Mouse (Mus musculus): ENCODE measurements around the gene Nat8f2.
"Not testable (repeated sequence)": the region's sequence is repeated elsewhere in the genome, so short reads cannot be mapped to it uniquely, and the experiment has no call there.

Gene Nat8f2

GRCm38 (mm10) chr6:85869006-85869405 lies at the start of gene Nat8f2:
Gene Nat8f2 (minus strand): TSS chr6:85869158.
- DNase-seq (ENCODE audit: low read depth, low spot score) = not testable (repeated sequence)

- DNase-seq (ENCODE audit: low read depth, low spot score) = not testable (repeated sequence)
Observed at GRCm38 (mm10) chr6:85918341-85918740, 49.4 kb upstream of the Nat8f2 start.

DNA sequence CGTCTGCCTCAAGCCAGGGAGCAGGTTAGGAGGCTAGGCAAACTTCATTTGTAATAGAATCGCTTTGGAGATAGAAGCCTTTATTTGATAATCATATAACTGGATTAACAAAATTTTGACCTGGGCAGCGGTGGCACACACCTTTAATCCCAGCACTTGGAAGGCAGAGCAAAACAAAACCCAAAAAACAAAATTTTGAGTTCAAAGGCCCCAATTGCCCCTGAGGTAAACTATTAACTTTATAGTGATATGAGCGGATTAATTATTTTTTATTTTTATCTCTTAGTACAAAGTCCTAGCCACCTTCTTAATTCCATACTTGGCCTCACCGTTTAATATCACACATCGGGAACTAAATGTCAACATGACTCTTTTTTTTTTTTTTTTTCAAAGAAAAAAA lies 47.6 kb upstream of the Nat8f2 start:
- DNase-seq (ENCODE audit: low read depth, low spot score) = no peak

DNA sequence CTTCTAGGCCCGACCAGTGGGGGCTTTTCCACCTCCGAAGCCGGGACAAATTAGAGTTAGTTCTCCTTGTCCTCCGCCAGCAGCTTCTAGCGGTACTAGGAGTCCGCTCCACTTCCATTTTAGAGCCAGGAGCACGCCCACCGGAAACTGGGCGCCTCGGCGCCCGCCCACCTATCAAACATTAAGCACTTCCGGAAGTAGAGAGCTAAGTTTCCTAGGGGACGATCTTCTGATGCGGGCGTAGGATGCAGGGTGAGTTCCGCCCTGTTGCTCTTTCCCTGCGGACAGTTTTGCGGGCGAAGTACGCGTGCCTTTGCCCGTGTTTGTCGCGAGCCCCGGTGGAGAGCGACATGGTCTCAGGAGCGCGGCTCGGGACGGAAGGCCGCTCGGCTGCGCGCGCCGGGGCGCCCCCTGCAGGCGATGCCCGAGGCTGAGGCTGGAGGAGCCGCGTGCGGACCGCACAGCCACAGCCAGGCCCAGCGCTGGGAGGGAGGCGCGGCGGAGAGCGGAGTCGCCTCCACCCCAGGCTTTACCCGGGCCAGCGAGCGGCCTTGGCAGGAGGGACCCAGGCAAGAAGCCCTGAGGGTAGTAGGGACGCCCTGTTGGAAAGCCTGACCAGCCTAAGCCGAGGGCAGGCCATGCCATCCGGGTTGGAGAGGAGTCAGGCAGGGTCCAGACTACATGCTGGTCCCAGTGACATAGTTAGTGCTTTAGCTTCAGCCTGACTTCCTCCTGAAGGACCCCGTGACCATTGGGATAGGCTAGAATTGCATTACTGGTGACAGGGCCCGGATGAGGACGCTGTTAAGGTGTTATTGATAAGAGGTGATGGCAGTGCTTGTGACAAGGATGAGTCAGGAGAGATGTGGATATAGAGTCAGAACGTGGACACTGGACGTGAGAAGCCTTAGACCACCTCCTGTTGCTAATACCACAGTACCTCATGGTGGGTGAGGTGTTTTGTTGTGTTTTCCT lies 46.9 kb upstream of the Nat8f2 start, which contains the start of gene Nat8f1:
Gene Nat8f1 (minus strand): TSS at position 149 of the 975 bp plus-strand sequence.
- peak; percentile 92 for DNase-seq (ENCODE audit: low read depth, low spot score)

GRCm38 (mm10) chr6:85915141-85915538 lies 46.2 kb upstream of the Nat8f2 start:
- DNase-seq (ENCODE audit: low read depth, low spot score) = no peak

DNA sequence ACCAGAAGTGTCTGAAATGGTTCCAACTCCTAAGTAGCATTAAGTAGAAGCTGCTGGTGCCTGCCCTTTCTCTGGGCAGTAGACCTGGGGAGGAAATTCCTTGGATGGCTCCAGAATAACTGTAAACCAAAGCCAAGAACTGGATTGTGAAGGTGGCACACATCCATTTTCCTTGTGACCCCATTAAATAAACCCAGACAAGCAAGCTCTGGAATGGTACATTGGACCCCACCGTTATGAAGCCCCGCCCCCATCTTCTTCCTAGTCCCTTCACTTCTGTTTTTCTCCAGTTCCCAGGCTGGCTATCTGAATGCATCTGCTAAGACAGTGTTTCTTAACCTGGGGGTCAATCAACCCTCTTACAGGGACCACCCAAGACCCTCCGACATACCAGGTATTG lies 42.6 kb upstream of the Nat8f2 start, which contains the start of gene Tprkb:
Gene Tprkb (plus strand): TSS at position 279 of the 400 bp plus-strand sequence.
- no peak for DNase-seq (ENCODE audit: low read depth, low spot score)

- DNase-seq (ENCODE audit: low read depth, low spot score) = no peak
Observed at GRCm38 (mm10) chr6:85909704-85910103, 40.7 kb upstream of the Nat8f2 start.

DNA sequence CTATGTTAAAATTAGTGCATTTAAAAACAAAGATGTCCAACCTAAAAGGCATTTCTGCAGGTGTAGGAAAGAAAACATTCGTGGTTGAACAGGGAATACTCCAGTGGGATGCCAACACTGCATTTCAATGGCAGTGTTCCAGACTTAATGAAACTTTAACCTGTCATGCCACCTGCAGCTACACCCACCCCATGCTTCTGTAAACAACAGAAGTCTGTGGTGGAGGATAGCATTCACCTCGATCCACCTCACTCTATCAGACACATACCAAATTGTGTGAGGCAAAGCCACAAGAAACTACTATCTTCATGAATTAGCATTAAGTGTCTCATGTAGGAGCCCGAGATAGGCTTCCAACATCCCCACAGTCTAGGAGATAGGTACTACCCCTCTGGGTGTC lies 39.4 kb upstream of the Nat8f2 start:
- DNase-seq (ENCODE audit: low read depth, low spot score) = no peak

- DNase-seq (ENCODE audit: low read depth, low spot score) = not testable (repeated sequence)
Observed at GRCm38 (mm10) chr6:85906911-85907351, 38.0 kb upstream of the Nat8f2 start.

DNA sequence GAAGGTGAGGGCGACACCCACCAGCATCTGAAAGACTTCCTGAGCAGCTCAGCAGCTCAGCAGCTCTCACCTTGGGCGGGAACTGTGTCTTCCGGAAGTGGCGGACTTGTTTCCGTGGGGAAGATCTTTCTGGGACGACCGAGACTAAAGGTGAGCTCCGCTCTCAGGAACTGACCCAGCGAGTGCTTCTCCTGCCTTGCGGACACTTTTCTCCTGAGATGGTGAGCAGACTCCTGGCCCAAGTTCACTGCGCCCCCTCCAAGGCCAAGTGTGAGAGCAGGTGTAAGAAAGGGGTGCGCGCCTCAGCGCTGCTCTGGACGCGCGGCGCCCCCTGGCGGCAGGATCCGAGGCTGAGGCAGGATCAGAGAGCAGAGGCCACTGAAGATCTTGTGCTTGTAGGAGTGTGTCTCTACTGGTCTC lies 35.7 kb upstream of the Nat8f2 start, which contains the start of gene Nat8f4:
Gene Nat8f4 (minus strand): TSS at position 243 of the 420 bp plus-strand sequence.
- peak; percentile 10 for DNase-seq (ENCODE audit: low read depth, low spot score)

DNA sequence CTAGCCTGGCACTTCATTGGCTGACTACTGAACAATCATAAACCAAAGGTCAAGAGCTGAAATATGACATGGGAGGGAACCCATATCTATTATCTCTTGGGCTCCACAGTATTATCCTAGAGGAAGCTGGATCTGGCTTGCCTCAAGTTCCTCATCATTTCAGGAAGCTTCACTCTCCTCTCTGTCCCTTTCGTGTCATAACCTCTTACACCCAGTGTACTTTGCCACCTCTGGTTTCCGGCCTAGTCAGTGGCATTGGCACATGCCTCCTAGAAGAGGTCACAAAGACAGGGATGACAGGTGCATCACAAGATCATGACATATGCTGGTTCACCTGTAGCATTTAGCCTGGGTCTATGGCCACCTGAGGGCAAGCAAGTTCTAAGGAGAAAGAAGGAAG lies 33.3 kb upstream of the Nat8f2 start:
- DNase-seq (ENCODE audit: low read depth, low spot score) = no peak

- DNase-seq (ENCODE audit: low read depth, low spot score) = not testable (repeated sequence)
Observed at GRCm38 (mm10) chr6:85898596-85899475, 29.9 kb upstream of the Nat8f2 start.

DNA sequence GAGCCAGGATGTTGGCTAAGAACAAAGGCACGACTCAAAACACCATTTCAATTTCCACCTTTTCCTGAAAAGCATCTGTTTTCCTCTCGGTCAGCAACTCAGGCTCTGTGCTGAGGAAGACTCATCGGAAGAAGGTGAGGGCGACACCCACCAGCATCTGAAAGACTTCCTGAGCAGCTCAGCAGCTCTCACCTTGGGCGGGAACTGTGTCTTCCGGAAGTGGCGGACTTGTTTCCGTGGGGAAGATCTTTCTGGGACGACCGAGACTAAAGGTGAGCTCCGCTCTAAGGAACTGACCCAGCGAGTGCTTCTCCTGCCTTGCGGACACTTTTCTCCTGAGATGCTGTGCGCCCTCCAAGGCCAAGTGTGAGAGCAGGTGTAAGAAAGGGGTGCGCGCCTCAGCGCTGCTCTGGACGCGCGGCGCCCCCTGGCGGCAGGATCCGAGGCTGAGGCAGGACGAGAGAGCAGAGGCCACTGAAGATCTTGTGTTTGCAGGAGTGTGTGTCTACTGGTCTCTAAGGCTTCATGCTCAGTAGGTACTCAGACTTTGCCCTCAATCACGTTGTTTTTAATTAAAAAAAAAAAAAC lies 26.2 kb upstream of the Nat8f2 start:
- DNase-seq (ENCODE audit: low read depth, low spot score) = not testable (repeated sequence)

GRCm38 (mm10) chr6:85888961-85889360 lies 20.0 kb upstream of the Nat8f2 start:
- DNase-seq (ENCODE audit: low read depth, low spot score) = no peak

GRCm38 (mm10) chr6:85884311-85884710 lies 15.4 kb upstream of the Nat8f2 start:
- no peak for DNase-seq (ENCODE audit: low read depth, low spot score)

DNA sequence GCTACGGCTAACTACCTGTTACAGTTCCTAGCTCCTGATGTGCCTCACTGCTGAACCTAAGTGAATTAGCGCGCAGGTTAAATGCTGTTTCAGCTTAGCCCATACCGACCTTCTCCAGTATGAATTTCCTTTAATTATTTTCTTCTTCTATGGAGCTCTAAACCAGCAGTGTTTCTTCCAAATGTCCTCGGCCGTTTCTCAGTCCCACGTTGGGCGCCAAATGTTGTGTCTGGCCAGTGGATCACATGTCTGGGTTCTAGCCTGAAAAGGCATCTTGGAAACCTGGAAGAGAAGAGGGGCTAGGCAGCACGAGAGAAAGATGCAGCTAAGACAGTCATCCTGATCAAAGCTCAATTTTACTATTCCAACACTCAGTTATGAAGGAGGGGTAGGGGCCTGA lies 14.3 kb upstream of the Nat8f2 start:
- DNase-seq (ENCODE audit: low read depth, low spot score) = not testable (repeated sequence)

GRCm38 (mm10) chr6:85867726-85868690 lies 950 bp downstream of the Nat8f2 start:
- no peak for DNase-seq (ENCODE audit: low read depth, low spot score)

DNA sequence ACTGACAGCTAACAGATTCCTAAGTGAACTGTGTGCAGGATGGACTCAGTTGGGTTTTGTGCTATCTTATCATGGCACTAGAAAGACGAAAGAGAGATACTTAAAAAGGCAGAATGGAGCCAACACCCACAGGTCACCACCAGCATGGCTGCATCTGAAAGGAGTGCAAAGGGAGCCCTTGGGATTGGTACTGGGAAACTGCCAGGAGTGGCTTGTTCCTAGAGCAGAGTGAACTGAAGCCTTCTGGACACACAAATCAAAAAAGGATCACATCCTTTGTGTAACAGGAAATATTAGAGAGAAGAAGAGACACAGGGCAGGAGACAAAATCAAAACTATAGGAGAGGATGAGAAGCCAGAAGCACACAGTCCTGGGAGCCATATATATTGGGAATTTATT lies 2.0 kb downstream of the Nat8f2 start:
- DNase-seq (ENCODE audit: low read depth, low spot score) = not testable (repeated sequence)

GRCm38 (mm10) chr6:85866166-85866565 lies 2.8 kb downstream of the Nat8f2 start:
- DNase-seq (ENCODE audit: low read depth, low spot score) = not testable (repeated sequence)
